Mouse (Mus musculus): ENCODE measurements at regions not wholly inside any gene's neighbourhood (a gene's known extent, or its start where the extent isn't known, plus 50 kb on each side); places are given as distances from the start of the nearest gene placed in this dataset.
"Not testable (repeated sequence)": the region's sequence is repeated elsewhere in the genome, so short reads cannot be mapped to it uniquely, and the experiment has no call there.

DNA sequence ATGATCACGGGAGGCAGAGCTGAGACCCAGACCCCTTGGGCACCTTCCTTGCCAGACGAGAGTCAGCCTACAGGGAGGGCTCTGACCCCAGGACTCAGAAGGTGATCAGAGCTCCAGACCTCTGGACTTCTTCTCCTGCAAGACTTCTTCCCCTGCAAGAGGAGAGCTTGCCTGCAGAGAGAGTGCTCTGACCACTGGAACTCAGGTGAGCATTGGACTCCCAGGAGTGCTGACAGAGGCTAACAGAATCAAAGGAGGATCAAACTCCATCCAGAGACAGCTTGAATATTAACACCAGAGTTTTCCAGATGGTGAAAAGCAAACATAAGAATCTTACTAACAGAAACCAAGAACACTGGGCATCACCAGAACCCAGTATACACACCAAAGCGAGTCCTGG lies 241.2 kb upstream of the Tac1 start:
- H3K4me1 ChIP-seq (ENCODE audit: control insufficient read depth, insufficient read depth, low read length), result no peaks in the 10 kb centered on the region
- no peaks in the 10 kb centered on the region for H3K27me3 ChIP-seq (replicated peaks; ENCODE audit: control insufficient read depth, insufficient read depth, low read length)
- no peak overlapping the region for H3K4me3 ChIP-seq (ENCODE audit: low read length)
- no peak overlapping the region for H3K9ac ChIP-seq (ENCODE audit: low read depth, low read length)
- no peak for ATAC-seq
- no peak overlapping the region for H3K4me2 ChIP-seq (ENCODE audit: low read depth, low read length)
- H3K9me3 ChIP-seq (ENCODE audit: control insufficient read depth, low read length), result no peaks in the 10 kb centered on the region
- H3K27ac ChIP-seq (ENCODE audit: low read length), result no peak overlapping the region
- 75% methylated on average over 3 of the region's 3 CpGs for WGBS
- no peaks in the 10 kb centered on the region for H3K36me3 ChIP-seq (ENCODE audit: control insufficient read depth, insufficient read depth, low read length)

DNA sequence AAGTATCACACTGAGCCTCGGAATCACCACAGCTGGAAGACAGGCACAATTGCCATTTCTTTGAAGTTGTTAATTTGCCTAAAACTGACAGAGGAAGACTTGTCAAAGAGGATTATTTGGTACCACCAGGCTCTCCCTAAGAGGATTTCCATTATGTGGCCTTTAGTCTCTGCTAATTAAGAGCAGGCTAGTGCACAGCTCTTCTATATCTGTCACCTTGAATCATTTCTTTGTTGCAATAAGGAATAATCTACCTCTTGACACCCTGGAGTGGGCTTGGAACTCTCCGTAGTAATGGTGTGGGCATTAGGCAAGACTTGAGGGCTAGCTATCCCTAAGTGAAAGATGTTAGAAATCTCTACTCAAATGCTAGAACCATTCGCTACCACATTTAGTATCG lies 227.7 kb upstream of the Tac1 start:
- Histone ChIP-seq H3K27me3 (replicated peaks; ENCODE audit: control insufficient read depth, insufficient read depth, low read length) (no peaks in the 10 kb centered on the region), H3K27ac (ENCODE audit: low read length) (no peak overlapping the region), H3K9ac (ENCODE audit: low read depth, low read length) (no peak overlapping the region), H3K4me3 (ENCODE audit: low read length) (no peak overlapping the region), H3K9me3 (ENCODE audit: control insufficient read depth, low read length) (no peaks in the 10 kb centered on the region), H3K36me3 (ENCODE audit: control insufficient read depth, insufficient read depth, low read length) (no peaks in the 10 kb centered on the region), H3K4me1 (ENCODE audit: control insufficient read depth, insufficient read depth, low read length) (no peaks in the 10 kb centered on the region), H3K4me2 (ENCODE audit: low read depth, low read length) (no peak overlapping the region)
- 66% methylated on average over 4 of the region's 4 CpGs for WGBS
- ATAC-seq, result no peak

DNA sequence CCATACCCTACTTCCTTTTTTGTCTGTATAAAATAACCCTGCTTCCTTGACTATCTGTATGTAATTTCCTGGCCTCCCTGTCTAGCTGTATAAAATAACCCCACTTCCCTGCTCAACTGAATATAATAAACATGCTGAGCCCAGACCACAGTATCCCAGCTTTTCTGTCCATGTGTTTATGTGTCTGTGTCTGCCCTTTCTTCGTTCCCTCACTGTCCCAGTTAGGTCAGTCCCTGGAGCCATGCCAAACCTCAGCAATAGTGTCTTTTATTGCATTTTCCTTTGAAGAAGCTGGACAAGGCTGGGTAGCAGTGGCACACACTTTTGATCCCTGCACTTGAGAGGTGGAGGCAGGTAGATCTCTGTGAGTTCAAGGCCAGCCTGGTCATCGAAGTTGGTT lies 198.0 kb upstream of the Tac1 start:
- H3K36me3 ChIP-seq (ENCODE audit: control insufficient read depth, insufficient read depth, low read length), result no peaks in the 10 kb centered on the region
- H3K4me1 ChIP-seq (ENCODE audit: control insufficient read depth, insufficient read depth, low read length), result no peaks in the 10 kb centered on the region
- H3K9ac ChIP-seq (ENCODE audit: low read depth, low read length), result no peak overlapping the region
- H3K27me3 ChIP-seq (replicated peaks; ENCODE audit: control insufficient read depth, insufficient read depth, low read length), result no peaks in the 10 kb centered on the region
- ATAC-seq, result no peak
- H3K4me2 ChIP-seq (ENCODE audit: low read depth, low read length), result no peak overlapping the region
- 50% methylated on average over 2 of the region's 2 CpGs for WGBS
- H3K27ac ChIP-seq (ENCODE audit: low read length), result no peak overlapping the region
- H3K4me3 ChIP-seq (ENCODE audit: low read length), result no peak overlapping the region
- no peaks in the 10 kb centered on the region for H3K9me3 ChIP-seq (ENCODE audit: control insufficient read depth, low read length)

DNA sequence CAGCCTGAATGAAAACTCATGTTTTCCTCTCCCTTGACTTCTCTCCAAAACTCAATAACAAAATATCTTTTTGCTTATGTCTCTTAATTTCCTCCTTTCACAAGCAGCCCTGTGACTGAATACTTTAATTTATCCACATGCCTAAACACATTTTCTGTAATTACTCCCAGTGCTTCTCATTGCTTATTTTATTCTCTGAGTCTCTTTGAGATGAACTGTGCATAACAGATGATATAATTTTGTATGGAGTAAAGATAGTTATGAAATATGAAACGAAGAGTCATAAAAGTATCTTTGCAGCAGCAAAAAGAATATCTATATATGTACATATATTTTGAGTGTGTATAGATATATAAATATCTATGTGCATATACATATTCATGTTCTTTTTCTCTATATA lies 187.5 kb upstream of the Tac1 start:
- Histone ChIP-seq H3K4me3 (ENCODE audit: low read length) (no peak overlapping the region), H3K27ac (ENCODE audit: low read length) (no peak overlapping the region), H3K27me3 (replicated peaks; ENCODE audit: control insufficient read depth, insufficient read depth, low read length) (no peaks in the 10 kb centered on the region), H3K9ac (ENCODE audit: low read depth, low read length) (no peak overlapping the region), H3K36me3 (ENCODE audit: control insufficient read depth, insufficient read depth, low read length) (no peaks in the 10 kb centered on the region), H3K9me3 (ENCODE audit: control insufficient read depth, low read length) (no peaks in the 10 kb centered on the region), H3K4me2 (ENCODE audit: low read depth, low read length) (no peak overlapping the region), H3K4me1 (ENCODE audit: control insufficient read depth, insufficient read depth, low read length) (no peaks in the 10 kb centered on the region)
- WGBS, result 85% methylated on average over 1 of the region's 1 CpGs
- ATAC-seq, result no peak

DNA sequence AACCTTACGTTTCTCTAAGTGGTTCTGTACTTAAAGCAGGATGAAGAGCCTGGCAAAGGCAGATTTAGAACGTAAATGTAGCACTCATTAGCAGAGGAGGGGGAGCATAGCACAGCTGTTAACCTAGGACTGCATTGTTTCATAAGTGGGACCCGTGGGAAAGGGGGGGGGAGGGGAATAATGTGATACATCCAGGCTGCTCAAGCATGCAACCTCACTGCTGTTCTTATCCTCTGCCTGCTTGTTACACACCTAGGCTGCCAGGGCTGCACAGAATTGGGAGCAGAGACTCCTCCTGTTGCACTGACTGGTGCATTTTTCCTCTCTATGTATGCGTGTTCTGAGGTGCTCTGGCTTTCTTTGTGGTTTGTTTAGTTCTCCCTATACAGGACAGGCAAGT lies 180.1 kb upstream of the Tac1 start:
- no peak for ATAC-seq
- Histone ChIP-seq H3K27me3 (replicated peaks; ENCODE audit: control insufficient read depth, insufficient read depth, low read length) (no peaks in the 10 kb centered on the region), H3K9ac (ENCODE audit: low read depth, low read length) (no peak overlapping the region), H3K9me3 (ENCODE audit: control insufficient read depth, low read length) (no peaks in the 10 kb centered on the region), H3K4me2 (ENCODE audit: low read depth, low read length) (no peak overlapping the region), H3K4me1 (ENCODE audit: control insufficient read depth, insufficient read depth, low read length) (no peaks in the 10 kb centered on the region), H3K27ac (ENCODE audit: low read length) (no peak overlapping the region), H3K36me3 (ENCODE audit: control insufficient read depth, insufficient read depth, low read length) (no peaks in the 10 kb centered on the region), H3K4me3 (ENCODE audit: low read length) (no peak overlapping the region)
- 39% methylated on average over 4 of the region's 4 CpGs for WGBS

DNA sequence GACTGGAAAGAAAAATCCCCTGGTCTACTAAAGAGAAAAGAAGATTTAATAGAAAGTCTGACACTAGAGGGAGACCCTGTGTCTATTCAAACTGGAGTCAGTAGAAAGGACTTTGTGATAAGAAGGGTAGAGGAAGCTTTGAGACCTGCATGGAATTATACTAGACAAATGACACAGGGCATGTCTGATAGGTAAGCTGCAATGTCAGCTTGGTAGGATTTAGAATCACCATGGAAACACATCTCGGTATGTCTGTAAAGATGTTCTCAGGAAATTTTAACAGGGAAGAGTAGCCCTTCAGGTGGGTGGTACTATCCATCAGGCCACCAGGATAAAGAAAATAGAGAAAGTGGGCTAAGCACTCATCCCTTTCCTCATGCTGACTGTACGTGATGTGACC lies 178.8 kb upstream of the Tac1 start:
- 77% methylated on average over 2 of the region's 2 CpGs for WGBS
- no peaks in the 10 kb centered on the region for H3K9me3 ChIP-seq (ENCODE audit: control insufficient read depth, low read length)
- H3K27ac ChIP-seq (ENCODE audit: low read length), result no peak overlapping the region
- no peaks in the 10 kb centered on the region for H3K27me3 ChIP-seq (replicated peaks; ENCODE audit: control insufficient read depth, insufficient read depth, low read length)
- no peak overlapping the region for H3K4me3 ChIP-seq (ENCODE audit: low read length)
- no peak overlapping the region for H3K9ac ChIP-seq (ENCODE audit: low read depth, low read length)
- H3K4me1 ChIP-seq (ENCODE audit: control insufficient read depth, insufficient read depth, low read length), result no peaks in the 10 kb centered on the region
- ATAC-seq, result no peak
- no peaks in the 10 kb centered on the region for H3K36me3 ChIP-seq (ENCODE audit: control insufficient read depth, insufficient read depth, low read length)
- H3K4me2 ChIP-seq (ENCODE audit: low read depth, low read length), result no peak overlapping the region

DNA sequence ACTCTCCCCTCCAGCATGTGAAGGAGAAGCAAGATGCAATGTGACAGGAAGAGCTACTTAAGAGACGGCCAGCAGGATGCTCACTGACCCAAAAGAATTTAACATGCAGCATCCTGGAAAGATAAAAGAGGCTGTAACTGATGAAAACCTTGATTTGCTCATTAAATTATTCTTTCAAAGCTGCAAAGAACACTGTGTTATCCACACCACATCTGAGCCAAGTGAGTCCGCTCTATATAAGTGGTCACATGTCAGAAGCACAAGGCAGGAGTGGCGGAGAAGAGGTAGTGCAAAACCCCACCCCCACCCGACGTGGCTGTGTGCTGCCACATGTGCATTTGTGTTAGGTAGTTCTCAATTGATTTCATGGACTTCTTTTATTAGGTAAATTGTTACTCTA lies 176.0 kb upstream of the Tac1 start:
- H3K9me3 ChIP-seq (ENCODE audit: control insufficient read depth, low read length), result no peaks in the 10 kb centered on the region
- no peaks in the 10 kb centered on the region for H3K4me1 ChIP-seq (ENCODE audit: control insufficient read depth, insufficient read depth, low read length)
- H3K9ac ChIP-seq (ENCODE audit: low read depth, low read length), result no peak overlapping the region
- H3K36me3 ChIP-seq (ENCODE audit: control insufficient read depth, insufficient read depth, low read length), result no peaks in the 10 kb centered on the region
- H3K4me2 ChIP-seq (ENCODE audit: low read depth, low read length), result no peak overlapping the region
- no peak overlapping the region for H3K4me3 ChIP-seq (ENCODE audit: low read length)
- WGBS, result 67% methylated on average over 5 of the region's 5 CpGs
- ATAC-seq, result no peak
- no peaks in the 10 kb centered on the region for H3K27me3 ChIP-seq (replicated peaks; ENCODE audit: control insufficient read depth, insufficient read depth, low read length)
- H3K27ac ChIP-seq (ENCODE audit: low read length), result no peak overlapping the region

DNA sequence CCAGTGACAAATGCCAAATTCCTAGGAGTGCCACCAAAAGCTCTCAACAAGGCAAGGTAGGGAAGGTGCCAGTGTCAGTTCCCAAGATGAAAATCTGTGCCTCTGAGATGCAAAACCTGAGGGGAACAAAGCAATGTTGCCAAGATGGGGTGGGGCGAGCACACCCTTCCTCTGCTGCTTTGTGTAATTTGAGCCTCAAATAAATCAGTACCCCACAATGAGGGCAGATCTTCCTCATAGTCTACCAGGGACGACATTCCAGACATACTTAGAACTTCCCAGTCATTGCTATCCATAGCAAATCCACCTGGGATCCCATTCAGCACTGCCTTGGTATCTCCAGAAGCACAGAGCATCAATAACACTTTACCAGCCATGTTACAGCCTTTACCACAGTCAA lies 129.9 kb upstream of the Tac1 start:
- H3K4me1 ChIP-seq (ENCODE audit: control insufficient read depth, insufficient read depth, low read length), result no peaks in the 10 kb centered on the region
- H3K4me3 ChIP-seq (ENCODE audit: low read length), result no peak overlapping the region
- H3K9ac ChIP-seq (ENCODE audit: low read depth, low read length), result no peak overlapping the region
- H3K36me3 ChIP-seq (ENCODE audit: control insufficient read depth, insufficient read depth, low read length), result no peaks in the 10 kb centered on the region
- 28% methylated on average over 2 of the region's 2 CpGs for WGBS
- no peaks in the 10 kb centered on the region for H3K9me3 ChIP-seq (ENCODE audit: control insufficient read depth, low read length)
- H3K27me3 ChIP-seq (replicated peaks; ENCODE audit: control insufficient read depth, insufficient read depth, low read length), result no peaks in the 10 kb centered on the region
- H3K27ac ChIP-seq (ENCODE audit: low read length), result no peak overlapping the region
- no peak overlapping the region for H3K4me2 ChIP-seq (ENCODE audit: low read depth, low read length)
- no peak for ATAC-seq

DNA sequence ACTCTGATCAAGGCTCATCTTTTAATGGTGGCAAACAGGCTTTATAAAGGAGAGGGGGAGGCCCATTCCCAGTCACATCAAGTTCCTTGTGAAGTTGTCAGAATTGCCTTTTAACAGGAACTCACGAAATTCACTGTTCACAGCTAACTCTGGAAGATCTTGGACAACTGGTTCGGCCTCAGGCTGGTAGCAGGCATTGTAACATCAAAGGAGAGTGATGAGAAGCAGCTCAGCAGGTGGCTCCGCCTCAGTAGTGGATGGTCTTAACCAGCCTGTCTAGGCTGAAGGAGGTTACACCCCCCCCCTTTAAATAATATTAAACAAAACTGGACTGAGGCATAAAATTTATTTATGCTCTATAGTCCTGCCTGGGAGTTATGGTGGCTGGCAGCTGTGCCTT lies 113.0 kb upstream of the Tac1 start:
- H3K4me3 ChIP-seq (ENCODE audit: low read length), result no peak overlapping the region
- H3K9me3 ChIP-seq (ENCODE audit: control insufficient read depth, low read length), result no peaks in the 10 kb centered on the region
- no peak overlapping the region for H3K9ac ChIP-seq (ENCODE audit: low read depth, low read length)
- WGBS, result 50% methylated on average over 3 of the region's 3 CpGs
- H3K27ac ChIP-seq (ENCODE audit: low read length), result no peak overlapping the region
- H3K27me3 ChIP-seq (replicated peaks; ENCODE audit: control insufficient read depth, insufficient read depth, low read length), result no peaks in the 10 kb centered on the region
- H3K4me2 ChIP-seq (ENCODE audit: low read depth, low read length), result no peak overlapping the region
- no peaks in the 10 kb centered on the region for H3K36me3 ChIP-seq (ENCODE audit: control insufficient read depth, insufficient read depth, low read length)
- H3K4me1 ChIP-seq (ENCODE audit: control insufficient read depth, insufficient read depth, low read length), result no peaks in the 10 kb centered on the region
- no peak for ATAC-seq

DNA sequence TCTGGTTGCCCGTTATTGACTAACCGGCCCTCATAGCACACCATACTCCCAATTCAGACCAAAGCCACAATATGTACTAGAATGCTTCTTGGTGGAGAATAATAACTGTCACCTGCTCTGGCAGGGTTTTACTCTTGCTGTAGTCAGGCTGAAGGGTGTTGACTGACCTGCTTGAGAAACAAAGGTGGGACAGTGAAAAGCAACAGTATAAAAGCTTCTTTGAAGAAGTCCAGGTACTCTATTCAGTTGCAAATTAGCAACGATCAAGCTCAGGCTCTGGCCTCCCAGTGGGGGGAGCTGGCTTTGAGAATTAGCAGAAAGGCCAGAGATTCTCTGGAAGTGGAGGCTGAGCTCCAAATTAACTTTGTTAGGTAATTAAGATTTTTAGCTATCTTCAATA lies 112.4 kb upstream of the Tac1 start:
- H3K27ac ChIP-seq (ENCODE audit: low read length); H3K4me1 ChIP-seq (ENCODE audit: control insufficient read depth, insufficient read depth, low read length); H3K9me3 ChIP-seq (ENCODE audit: control insufficient read depth, low read length); H3K36me3 ChIP-seq (ENCODE audit: control insufficient read depth, insufficient read depth, low read length); H3K9ac ChIP-seq (ENCODE audit: low read depth, low read length); H3K4me3 ChIP-seq (ENCODE audit: low read length); H3K4me2 ChIP-seq (ENCODE audit: low read depth, low read length); H3K27me3 ChIP-seq (replicated peaks; ENCODE audit: control insufficient read depth, insufficient read depth, low read length); ATAC-seq: not testable (repeated sequence)
- WGBS, result 63% methylated on average over 3 of the region's 3 CpGs

Data from intestine, embryonic 16.5 days (tissue).